8 mouse cellular contexts compared by ENCODE assay signal in the genomic region with DNA sequence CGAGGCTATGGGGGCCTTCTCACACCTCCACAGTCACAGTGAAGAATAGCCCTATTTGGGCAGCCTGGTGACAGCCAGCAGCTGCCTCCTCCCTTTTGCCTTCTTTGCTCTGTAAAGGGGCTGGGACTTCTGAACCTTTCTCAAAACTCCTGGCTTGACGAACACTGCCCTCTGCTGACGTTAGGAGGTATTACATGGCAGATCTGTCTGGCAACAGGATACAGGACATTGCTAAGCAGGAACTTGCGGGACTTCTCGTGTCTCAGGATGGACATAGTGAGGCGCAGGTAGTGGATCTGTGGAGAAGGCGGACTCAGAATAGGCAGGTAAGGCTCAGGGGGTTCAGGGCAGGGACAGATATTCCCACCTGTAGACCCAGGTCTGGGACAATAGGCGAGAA. TPM values are rescaled to one million over a fixed set of nuclear protein-coding genes. Genes with fewer than 3 reads are reported as not detected.
DNase-seq lines count a peak whose midpoint lies in the region; ATAC-seq and TF ChIP-seq lines count a peak whose summit lies in the region.

No protein-coding gene starts in this region.

- no peak overlapping the region for H3K4me3 ChIP-seq in CH12.LX (replicated peaks in 1 of 3; ENCODE audit: low read depth in 2 of 3, low read length in 2 of 3, poor library complexity in 1 of 3)
- H3K4me3 ChIP-seq in forebrain, embryonic 13.5 days: no peak overlapping the region
- H3K4me3 ChIP-seq in lung, embryonic 15.5 days: no peak overlapping the region
- no peak overlapping the region for H3K4me3 ChIP-seq in thymus, adult 2 months (ENCODE audit: control insufficient read depth, insufficient read depth, low read length)

- no peaks in the 10 kb centered on the region for H3K27me3 ChIP-seq in CH12.LX (replicated peaks)
- no peaks in the 10 kb centered on the region for H3K27me3 ChIP-seq in forebrain, embryonic 13.5 days
- no peaks in the 10 kb centered on the region for H3K27me3 ChIP-seq in lung, embryonic 15.5 days
- no peaks in the 10 kb centered on the region for H3K27me3 ChIP-seq in thymus, adult 2 months (ENCODE audit: control insufficient read depth, insufficient read depth, low read length)

- WGBS in forebrain, embryonic 13.5 days: 20% methylated on average over 8 of the region's 8 CpGs
- 10% methylated on average over 8 of the region's 8 CpGs for WGBS in lung, embryonic 15.5 days
- 38% methylated on average over 8 of the region's 8 CpGs for WGBS in thymus, adult 2 months

- peak; percentile 86 for DNase-seq in CH12.LX (ENCODE audit: extremely low read depth)
- peak; percentile 92 for DNase-seq in c-Kit-positive CD71-negative TER-119-negative erythroid progenitor cells, embryonic 14.5 days (ENCODE audit: low read depth)
- DNase-seq in heart, postnatal 4 days: peak; percentile 92
- DNase-seq in layer of hippocampus, adult 8-10 months (ENCODE audit: low spot score in 2 of 2): peak; percentile 73 to 87
- DNase-seq in ovary, adult 18-20 months (ENCODE audit: low spot score): peak; percentile 58
- peak; percentile 82 for DNase-seq in thymus, adult 2 months

- H3K9me3 ChIP-seq in CH12.LX (replicated peaks; ENCODE audit: low read length): no peaks in the 10 kb centered on the region
- H3K9me3 ChIP-seq in forebrain, embryonic 13.5 days (replicated peaks): no peaks in the 10 kb centered on the region
- H3K9me3 ChIP-seq in lung, embryonic 15.5 days: no peaks in the 10 kb centered on the region

- peak; percentile 88 to 99 for TF ChIP-seq CTCF in CH12.LX (conservative IDR thresholded peaks at IDR 0.05 in 1 of 2, IDR thresholded peaks at IDR 0.05 in 1 of 2; ENCODE audit: low read depth in 2 of 2, low read length in 2 of 2)
- 0 out of 2 replicates have a peak, but pooled peaks have one; percentile 18 for TF ChIP-seq CTCF in thymus, adult 2 months (IDR thresholded peaks at IDR 0.05; ENCODE audit: borderline replicate concordance, control insufficient read depth, extremely low read depth, insufficient read depth, low read length, poor library complexity)

- H3K4me2 ChIP-seq in CH12.LX (ENCODE audit: insufficient read depth, low read depth, poor library complexity, severe bottlenecking): no peak overlapping the region
- H3K4me2 ChIP-seq in forebrain, embryonic 13.5 days: no peak overlapping the region
- no peak overlapping the region for H3K4me2 ChIP-seq in lung, embryonic 15.5 days

- no peaks in the 10 kb centered on the region for H3K4me1 ChIP-seq in CH12.LX (ENCODE audit: control insufficient read depth in 1 of 2, insufficient read depth in 2 of 2)
- H3K4me1 ChIP-seq in forebrain, embryonic 13.5 days: no peaks in the 10 kb centered on the region
- H3K4me1 ChIP-seq in lung, embryonic 15.5 days: 0 out of 2 replicates have a peak, but pooled peaks cover 3% of the 10 kb centered on the region
- H3K4me1 ChIP-seq in thymus, adult 2 months (replicated peaks; ENCODE audit: control insufficient read depth, insufficient read depth, low read length): no peaks in the 10 kb centered on the region

- no peak overlapping the region for H3K27ac ChIP-seq in CH12.LX (ENCODE audit: insufficient read depth, low read depth)
- no peak overlapping the region for H3K27ac ChIP-seq in forebrain, embryonic 13.5 days
- H3K27ac ChIP-seq in lung, embryonic 15.5 days: no peak overlapping the region
- no peak overlapping the region for H3K27ac ChIP-seq in thymus, adult 2 months (ENCODE audit: control insufficient read depth, insufficient read depth, low read length)

- peak; percentile 17; the same call in 1 of the 2 replicates for ATAC-seq in forebrain, embryonic 13.5 days
- ATAC-seq in lung, embryonic 15.5 days (ENCODE audit: borderline replicate concordance, extremely low read depth, low FRiP score, low TSS enrichment): peak; percentile 37

- TF ChIP-seq EP300 in CH12.LX (IDR thresholded peaks at IDR 0.05; ENCODE audit: low read length): no peak

- dilution Hi-C loops in CH12.LX (cut with MboI; ENCODE audit: extremely low pct_ligation_motif_present, extremely low pct_unique_long_range_greater_than_20kb, low sequenced_read_pairs): no loop called here

- in situ Hi-C loops in CH12.LX (cut with MboI; ENCODE audit: low pct_ligation_motif_present, low pct_unique_long_range_greater_than_20kb, low sequenced_read_pairs): loop anchor here (5.0 kb wide), 1 partner anchor 156 kb away; no protein-coding TSS in a partner anchor

- no peaks in the 10 kb centered on the region for H3K79me2 ChIP-seq in CH12.LX (replicated peaks; ENCODE audit: control insufficient read depth, extremely low read depth, insufficient read depth, poor library complexity, severe bottlenecking)

- peaks cover 90 to 98% of the 10 kb centered on the region in 2 experiments for H3K36me3 ChIP-seq in CH12.LX (replicated peaks in 1 of 2; ENCODE audit: control insufficient read depth in 1 of 2, insufficient read depth in 1 of 2, low read length in 1 of 2)
- peaks cover 55% of the 10 kb centered on the region for H3K36me3 ChIP-seq in forebrain, embryonic 13.5 days (ENCODE audit: poor library complexity, severe bottlenecking)
- H3K36me3 ChIP-seq in lung, embryonic 15.5 days: peaks cover 15% of the 10 kb centered on the region
- H3K36me3 ChIP-seq in thymus, adult 2 months (ENCODE audit: control insufficient read depth, insufficient read depth, low read length): peaks cover 9% of the 10 kb centered on the region; the same call in 1 of the 2 replicates

- peak; percentile 77 for TF ChIP-seq RAD21 in CH12.LX (IDR thresholded peaks at IDR 0.05; ENCODE audit: low read depth, low read length)

- no peak for TF ChIP-seq POLR2A in CH12.LX (IDR thresholded peaks at IDR 0.05; ENCODE audit: low read depth, low read length)
- TF ChIP-seq POLR2A in thymus, adult 2 months (IDR thresholded peaks at IDR 0.05; ENCODE audit: control insufficient read depth, extremely low read depth, insufficient read depth, low read length, poor library complexity): no peak

- H3K9ac ChIP-seq in CH12.LX (ENCODE audit: insufficient read depth, low read depth): no peak overlapping the region
- no peak overlapping the region for H3K9ac ChIP-seq in forebrain, embryonic 13.5 days
- no peak overlapping the region for H3K9ac ChIP-seq in lung, embryonic 15.5 days

TF ChIP-seq in CH12.LX, 34 proteins besides CTCF, POLR2A, EP300 and RAD21:
- TF ChIP-seq NELFE (IDR thresholded peaks at IDR 0.05; ENCODE audit: low read depth, low read length) (0 out of 2 replicates have a peak, but pooled peaks have one; percentile 18), JUND (conservative IDR thresholded peaks at IDR 0.05; ENCODE audit: low read depth, low read length) (no peak), SMC3 (IDR thresholded peaks at IDR 0.05; ENCODE audit: low read depth, low read length) (peak; percentile 65)

RNA-seq across cellular contexts. Expression of a gene that starts 12.3 kb away (rescaled TPM):
- total RNA-seq in CH12.LX (2012; rRNA removed): 33.2 and 59.6 TPM in 2 replicates
- 16.9 and 19.6 TPM in 2 replicates for total RNA-seq in CH12.LX (2014; rRNA removed)
- polyA plus RNA-seq in CH12.LX (2012; ENCODE audit: insufficient read length, low read depth): 19.7 and 21.4 TPM in 2 replicates
- polyA plus RNA-seq in forebrain, embryonic 13.5 days (2015; fragmentation: Nextera tagmentation; extraction: Ambion mirVana): not detected in 2 replicates
- total RNA-seq in heart, postnatal 4 days (2021): not detected
- total RNA-seq in layer of hippocampus, adult 8-10 months (2022): not detected
- 0.25 and 0.35 TPM in 2 replicates for polyA plus RNA-seq in lung, embryonic 15.5 days (2015; fragmentation: Nextera tagmentation; extraction: Ambion mirVana)
- polyA plus RNA-seq in thymus, adult 2 months (2012; rRNA removed): 3.3 and 3.5 TPM in 2 replicates

RNA-seq across cellular contexts. Expression of a gene that starts 14.9 kb away (rescaled TPM):
- 2.0 and 3.1 TPM in 2 replicates for total RNA-seq in CH12.LX (2012; rRNA removed)
- total RNA-seq in CH12.LX (2014; rRNA removed): 1.7 and 2.2 TPM in 2 replicates
- polyA plus RNA-seq in CH12.LX (2012; ENCODE audit: insufficient read length, low read depth): 3.3 and 4.4 TPM in 2 replicates
- 2.1 and 3.0 TPM in 2 replicates for polyA plus RNA-seq in forebrain, embryonic 13.5 days (2015; fragmentation: Nextera tagmentation; extraction: Ambion mirVana)
- 1 to 10 TPM; 2.3 to 2.6 TPM for total RNA-seq in heart, postnatal 4 days (2021)
- total RNA-seq in layer of hippocampus, adult 8-10 months (2022): 1 to 10 TPM; 1.2 to 2.3 (median 1.6) TPM
- polyA plus RNA-seq in lung, embryonic 15.5 days (2015; fragmentation: Nextera tagmentation; extraction: Ambion mirVana): 2.5 and 2.9 TPM in 2 replicates
- polyA plus RNA-seq in thymus, adult 2 months (2012; rRNA removed): 4.5 and 4.8 TPM in 2 replicates

RNA-seq across cellular contexts. Expression of a gene that starts 15.2 kb away (rescaled TPM):
- total RNA-seq in CH12.LX (2012; rRNA removed) (28.8 and 32.3 TPM in 2 replicates), CH12.LX (2014; rRNA removed) (6.6 and 10.0 TPM in 2 replicates)
- 40.4 and 50.0 TPM in 2 replicates for polyA plus RNA-seq in CH12.LX (2012; ENCODE audit: insufficient read length, low read depth)
- 32.6 and 39.5 TPM in 2 replicates for polyA plus RNA-seq in forebrain, embryonic 13.5 days (2015; fragmentation: Nextera tagmentation; extraction: Ambion mirVana)
- 10 to 100 TPM; 62.6 to 63.4 TPM for total RNA-seq in heart, postnatal 4 days (2021)
- 100 to 1,000 TPM in 3 of 4 experiments, 10 to 100 TPM in 1; 89.0 to 123 (median 115) TPM for total RNA-seq in layer of hippocampus, adult 8-10 months (2022)
- 22.3 and 28.4 TPM in 2 replicates for polyA plus RNA-seq in lung, embryonic 15.5 days (2015; fragmentation: Nextera tagmentation; extraction: Ambion mirVana)
- polyA plus RNA-seq in thymus, adult 2 months (2012; rRNA removed): 221 and 246 TPM in 2 replicates

RNA-seq across cellular contexts. Expression of a gene that starts 18.9 kb away (rescaled TPM):
- 20.9 and 33.4 TPM in 2 replicates for total RNA-seq in CH12.LX (2012; rRNA removed)
- 17.9 and 18.4 TPM in 2 replicates for total RNA-seq in CH12.LX (2014; rRNA removed)
- 19.2 and 21.8 TPM in 2 replicates for polyA plus RNA-seq in CH12.LX (2012; ENCODE audit: insufficient read length, low read depth)
- 20.8 and 24.4 TPM in 2 replicates for polyA plus RNA-seq in forebrain, embryonic 13.5 days (2015; fragmentation: Nextera tagmentation; extraction: Ambion mirVana)
- 10 to 100 TPM; 14.2 to 17.1 TPM for total RNA-seq in heart, postnatal 4 days (2021)
- total RNA-seq in layer of hippocampus, adult 8-10 months (2022): 10 to 100 TPM; 17.2 to 21.6 (median 19.2) TPM
- 28.6 and 30.9 TPM in 2 replicates for polyA plus RNA-seq in lung, embryonic 15.5 days (2015; fragmentation: Nextera tagmentation; extraction: Ambion mirVana)
- polyA plus RNA-seq in thymus, adult 2 months (2012; rRNA removed): 18.0 and 20.9 TPM in 2 replicates

RNA-seq across cellular contexts. Expression of a gene that starts 26.5 kb away (rescaled TPM):
- total RNA-seq in CH12.LX (2012; rRNA removed): 69.5 and 75.6 TPM in 2 replicates
- total RNA-seq in CH12.LX (2014; rRNA removed): 28.8 and 36.2 TPM in 2 replicates
- polyA plus RNA-seq in CH12.LX (2012; ENCODE audit: insufficient read length, low read depth): 53.2 and 66.6 TPM in 2 replicates
- polyA plus RNA-seq in forebrain, embryonic 13.5 days (2015; fragmentation: Nextera tagmentation; extraction: Ambion mirVana): 49.9 and 60.2 TPM in 2 replicates
- 10 to 100 TPM; 42.2 to 45.1 TPM for total RNA-seq in heart, postnatal 4 days (2021)
- total RNA-seq in layer of hippocampus, adult 8-10 months (2022): 10 to 100 TPM; 33.9 to 45.8 (median 35.5) TPM
- polyA plus RNA-seq in lung, embryonic 15.5 days (2015; fragmentation: Nextera tagmentation; extraction: Ambion mirVana): 57.8 and 59.1 TPM in 2 replicates
- 131 and 163 TPM in 2 replicates for polyA plus RNA-seq in thymus, adult 2 months (2012; rRNA removed)
